Mouse (Mus musculus) testis, adult 2 months (tissue): ENCODE results near the gene Dab2.

Experiments
- CTCF ChIP-seq: fragments of 200-500 bp; IDR thresholded peaks from 2 replicates; pipeline ENCODE4 v1.5.1; 2012; ENCODE audit warnings: low read depth, mild to moderate bottlenecking, inconsistent platforms, low read length, moderate library complexity; ENCODE audit not compliant: control insufficient read depth, insufficient read depth, insufficient replicate concordance
- POLR2A ChIP-seq: fragments of 200-500 bp; IDR thresholded peaks from 2 replicates; pipeline ENCODE4 v1.6.1; 2012; ENCODE audit warnings: low read depth, mild to moderate bottlenecking, inconsistent platforms, low read length, moderate library complexity; ENCODE audit not compliant: control insufficient read depth

DNA sequence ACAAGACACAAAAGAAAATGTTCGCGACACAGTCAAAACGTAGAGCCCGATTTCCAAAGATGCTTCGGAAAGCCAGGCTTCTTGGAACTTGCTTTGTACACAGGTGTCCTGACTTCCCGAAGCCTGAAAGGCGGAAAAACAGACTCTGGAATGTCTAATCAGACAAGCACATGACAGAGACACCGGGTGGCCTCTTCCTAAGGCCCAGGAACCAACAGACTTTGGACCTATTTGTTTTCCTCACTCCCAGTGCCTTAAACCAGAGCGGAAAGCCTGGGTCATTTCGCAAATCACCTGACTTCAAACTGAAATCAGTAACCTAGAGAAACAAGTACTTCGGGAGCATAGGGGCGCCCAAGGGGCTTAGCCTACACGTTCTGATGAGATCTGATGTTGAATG is 75.4 kb downstream of the Dab2 start:
- no peak for TF ChIP-seq POLR2A
- TF ChIP-seq CTCF, result no peak
